Mouse (Mus musculus) heart, embryonic 14.5 days (tissue): ENCODE results near the gene Ltf. TPM values are rescaled to one million over a fixed set of nuclear protein-coding genes. Genes with fewer than 3 reads are reported as not detected.

Experiments
- ATAC-seq: fragments of 200-750 bp; cut with Nextera tagmentation; 2 replicates; pipeline ENCODE4 v1.8.0; 2017; ENCODE audit warnings: low read depth, moderate TSS enrichment; ENCODE audit not compliant: insufficient number of reproducible peaks, insufficient read depth, low FRiP score
- H3K27ac ChIP-seq, 2 experiments: fragments of 200-500 bp in 1 of 2; fragments of 300-500 bp in 1 of 2; sonication (generic) in 1 of 2; replicated peaks in 1 of 2; 2 replicates each; pipeline ENCODE4 v1.5.1; 2012 to 2014; ENCODE audit warnings: low read depth in 2 of 2, low read length in 2 of 2, control low read depth in 1 of 2, mild to moderate bottlenecking in 1 of 2, mixed read lengths in 1 of 2; ENCODE audit not compliant: control insufficient read depth in 1 of 2, insufficient read depth in 1 of 2
- H3K27me3 ChIP-seq: fragments of 300-500 bp; sonication (generic); 2 replicates; pipeline ENCODE4 v1.6.1; 2014; ENCODE audit warnings: mild to moderate bottlenecking, low read length, control low read depth; ENCODE audit not compliant: control insufficient read depth, insufficient read depth
- H3K36me3 ChIP-seq: fragments of 300-500 bp; sonication (generic); 2 replicates; pipeline ENCODE4 v1.6.1; 2014; ENCODE audit warnings: mild to moderate bottlenecking, control low read depth, low read length, mixed read lengths; ENCODE audit not compliant: control insufficient read depth, insufficient read depth
- H3K4me1 ChIP-seq, 2 experiments: fragments of 200-500 bp in 1 of 2; fragments of 300-500 bp in 1 of 2; sonication (generic) in 1 of 2; 2 replicates each; pipeline ENCODE4 v1.6.1; 2012 to 2014; ENCODE audit warnings: low read length in 2 of 2, control low read depth in 1 of 2, mixed read lengths in 1 of 2; ENCODE audit not compliant: control insufficient read depth in 2 of 2, insufficient read depth in 2 of 2
- H3K4me2 ChIP-seq: fragments of 300-500 bp; sonication (generic); 2 replicates; pipeline ENCODE4 v1.6.1; 2014; ENCODE audit warnings: mild to moderate bottlenecking, low read length
- H3K4me3 ChIP-seq, 2 experiments: fragments of 200-500 bp in 1 of 2; fragments of 300-500 bp in 1 of 2; sonication (generic) in 1 of 2; 2 replicates each; pipeline ENCODE4 v1.5.1; 2012 to 2014; ENCODE audit warnings: low read length in 2 of 2, mild to moderate bottlenecking in 2 of 2, control low read depth in 1 of 2, low read depth in 1 of 2, moderate library complexity in 1 of 2; ENCODE audit not compliant: control insufficient read depth in 1 of 2, insufficient read depth in 1 of 2
- H3K9ac ChIP-seq: fragments of 300-500 bp; sonication (generic); 2 replicates; pipeline ENCODE4 v1.6.1; 2014; ENCODE audit warnings: mild to moderate bottlenecking, low read length
- H3K9me3 ChIP-seq: fragments of 300-500 bp; sonication (generic); 2 replicates; pipeline ENCODE4 v1.6.1; 2016; ENCODE audit warnings: low read length, control low read depth; ENCODE audit not compliant: control insufficient read depth
- WGBS: fragments of 180-500 bp; shearing (Covaris S2); extraction: QIAGEN DNeasy Blood & Tissue Kit; methylation state at CpG from one replicate; pipeline ENCODE4 v1.1.7; 2014; 5-methylcytosine and 5-hydroxymethylcytosine counted together
- polyA plus RNA-seq: library from polyadenylated mRNA; unstranded; fragments of >200 nt; fragmentation: Nextera tagmentation; extraction: Ambion mirVana; gene quantifications from 2 replicates; pipeline ENCODE4 v1.2.1, GENCODE M21; 2014

Gene Ltf
- polyA plus RNA-seq, 1 experiment from 2014 or later = 1.6 TPM

DNA sequence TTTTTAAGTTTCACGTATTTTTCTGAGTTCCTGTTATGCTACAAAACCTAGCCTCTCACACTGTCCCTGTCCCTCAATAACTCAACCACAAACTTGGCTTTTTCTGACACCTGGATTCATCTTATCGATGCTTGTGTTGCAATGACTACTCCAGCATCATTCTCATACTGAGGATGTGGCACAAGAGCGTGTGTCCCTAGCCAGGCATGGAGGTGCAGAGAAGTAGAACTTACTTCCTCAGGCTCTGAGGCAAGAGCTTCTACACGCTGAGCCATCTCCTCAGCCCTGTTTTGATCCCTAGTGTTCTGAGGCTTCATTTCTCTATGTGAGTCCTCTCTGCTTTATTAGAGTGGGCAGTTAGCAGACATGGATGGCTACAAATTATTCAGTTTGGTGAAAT, 14.6 kb downstream of the Ltf start:
- Histone ChIP-seq H3K9me3 (no peaks in the 10 kb centered on the region), H3K4me3 (no peak overlapping the region), H3K4me2 (no peak overlapping the region), H3K27me3 (no peaks in the 10 kb centered on the region), H3K27ac (no peak overlapping the region), H3K4me1 (no peaks in the 10 kb centered on the region), H3K9ac (no peak overlapping the region), H3K36me3 (no peaks in the 10 kb centered on the region)
- WGBS = 84% methylated on average over 4 of the region's 4 CpGs
- ATAC-seq = no peak

DNA sequence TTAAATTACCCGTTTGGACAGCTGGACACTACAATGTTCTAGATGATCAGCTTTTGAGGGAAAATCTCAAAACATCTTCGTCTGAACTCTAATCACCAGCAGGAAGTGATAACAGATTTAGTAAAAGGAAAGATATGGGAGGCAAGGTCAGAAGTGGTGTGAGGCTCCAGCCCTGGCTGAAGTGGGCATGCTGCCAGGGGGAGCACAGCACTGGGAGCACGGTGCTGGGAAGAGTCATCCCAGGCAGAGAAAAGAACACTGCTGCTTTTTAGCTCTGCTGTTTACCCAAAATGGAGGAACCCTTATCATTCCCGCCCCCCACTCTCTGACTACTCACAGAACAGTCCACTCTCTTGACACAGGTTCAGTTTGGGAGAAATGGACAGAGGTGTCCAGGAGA, 20.9 kb downstream of the Ltf start:
- Histone ChIP-seq H3K27ac (no peak overlapping the region), H3K4me1 (no peaks in the 10 kb centered on the region), H3K36me3 (no peaks in the 10 kb centered on the region), H3K27me3 (no peaks in the 10 kb centered on the region), H3K4me3 (no peak overlapping the region), H3K9ac (no peak overlapping the region), H3K9me3 (no peaks in the 10 kb centered on the region), H3K4me2 (no peak overlapping the region)
- ATAC-seq = no peak
- 43% methylated on average over 4 of the region's 4 CpGs for WGBS

DNA sequence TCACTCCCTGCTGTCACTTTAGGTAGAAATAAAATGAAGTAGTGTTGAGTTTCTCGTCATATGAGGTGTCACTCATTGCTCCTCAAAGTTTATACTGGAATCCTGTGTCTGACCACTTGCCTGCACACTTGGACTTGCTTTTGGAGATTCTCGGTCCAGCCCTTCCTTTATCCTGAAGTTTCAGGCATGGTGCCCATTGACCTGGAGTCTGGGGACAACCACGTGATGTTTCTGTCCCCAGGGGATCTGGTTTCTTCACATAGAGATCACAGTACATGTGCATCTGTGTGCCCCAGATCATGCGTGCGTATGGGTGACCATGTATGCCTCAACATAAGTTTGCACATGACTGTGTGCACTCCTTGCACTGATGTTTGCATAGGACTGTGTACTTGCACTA, 23.2 kb downstream of the Ltf start:
- Histone ChIP-seq H3K36me3 (no peaks in the 10 kb centered on the region), H3K9ac (no peak overlapping the region), H3K4me3 (no peak overlapping the region), H3K27ac (no peak overlapping the region), H3K9me3 (no peaks in the 10 kb centered on the region), H3K27me3 (no peaks in the 10 kb centered on the region), H3K4me1 (no peaks in the 10 kb centered on the region), H3K4me2 (no peak overlapping the region)
- no peak for ATAC-seq
- 84% methylated on average over 5 of the region's 5 CpGs for WGBS

DNA sequence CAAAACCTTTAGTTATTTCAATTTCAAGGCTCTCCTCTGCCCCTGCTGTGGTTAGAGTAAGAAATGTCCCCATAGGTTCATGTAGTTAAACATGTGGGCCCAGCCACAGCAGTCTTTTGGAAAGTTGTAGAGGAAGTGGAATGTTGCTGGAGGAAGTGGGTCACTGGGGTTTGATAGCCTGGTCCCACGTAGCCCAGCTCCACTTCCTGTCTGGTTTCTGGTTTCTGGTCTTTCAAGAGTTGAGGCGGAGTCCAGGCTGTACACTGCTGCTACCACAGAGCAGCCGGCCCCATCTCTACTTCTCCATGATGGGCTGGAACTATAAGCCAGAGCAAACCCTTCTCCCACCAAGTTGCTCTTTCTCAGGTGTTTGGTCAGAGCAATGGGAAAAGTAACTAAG, 27.2 kb downstream of the Ltf start:
- Histone ChIP-seq H3K27ac (no peak overlapping the region), H3K9me3 (no peaks in the 10 kb centered on the region), H3K9ac (no peak overlapping the region), H3K4me1 (peaks cover 0 to 3% of the 10 kb centered on the region in 2 experiments), H3K4me3 (no peak overlapping the region), H3K4me2 (no peak overlapping the region), H3K36me3 (no peaks in the 10 kb centered on the region), H3K27me3 (no peaks in the 10 kb centered on the region)
- 69% methylated on average over 3 of the region's 3 CpGs for WGBS
- no peak for ATAC-seq

DNA sequence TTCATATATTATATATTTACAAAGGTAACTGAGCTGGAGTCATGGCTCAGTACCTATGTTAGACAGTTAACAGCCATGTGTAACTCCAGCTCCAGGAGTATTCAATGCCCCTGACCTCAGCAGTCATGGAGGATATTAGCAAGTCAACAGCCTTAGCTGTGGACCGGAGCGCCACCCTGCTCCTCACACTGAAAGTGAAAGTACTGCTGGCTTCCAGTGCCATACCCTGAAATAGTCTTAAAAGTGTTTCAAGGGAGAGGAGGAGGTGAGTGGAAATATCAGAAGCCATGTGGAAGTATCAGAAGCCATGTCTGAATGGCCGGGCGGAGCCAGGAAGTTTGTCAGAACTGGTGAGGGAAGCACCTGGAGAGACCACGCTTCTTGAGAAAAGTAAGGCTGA, 28.2 kb downstream of the Ltf start:
- no peak for ATAC-seq
- Histone ChIP-seq H3K4me1 (peaks cover 0 to 6% of the 10 kb centered on the region in 2 experiments), H3K36me3 (no peaks in the 10 kb centered on the region), H3K4me2 (no peak overlapping the region), H3K9ac (no peak overlapping the region), H3K4me3 (no peak overlapping the region), H3K27ac (no peak overlapping the region), H3K9me3 (no peaks in the 10 kb centered on the region), H3K27me3 (no peaks in the 10 kb centered on the region)
- WGBS = 91% methylated on average over 5 of the region's 5 CpGs

DNA sequence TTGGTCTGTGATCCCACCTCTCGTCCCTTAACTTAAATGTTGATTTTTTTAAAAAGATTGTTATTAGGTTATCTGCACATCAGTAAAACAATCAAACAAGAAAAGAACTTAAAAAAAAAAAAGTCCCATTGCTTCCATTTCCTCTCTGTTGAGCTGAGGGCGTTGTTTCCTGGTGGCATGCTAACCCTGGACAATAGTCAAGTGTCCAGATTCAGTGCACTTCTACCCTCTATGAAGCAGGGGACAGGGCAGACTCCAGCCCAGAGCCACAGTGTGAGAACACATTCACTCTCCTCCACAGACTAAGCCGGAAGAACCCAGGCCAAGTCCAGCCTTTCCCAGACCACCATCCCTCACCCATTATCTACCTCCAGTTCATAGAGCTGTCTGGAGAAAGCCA, 29.4 kb downstream of the Ltf start:
- peaks cover 0 to 6% of the 10 kb centered on the region in 2 experiments for H3K4me1 ChIP-seq
- no peaks in the 10 kb centered on the region for H3K36me3 ChIP-seq
- no peak overlapping the region for H3K9ac ChIP-seq
- WGBS = 72% methylated on average over 3 of the region's 3 CpGs
- H3K4me2 ChIP-seq = no peak overlapping the region
- H3K27me3 ChIP-seq = no peaks in the 10 kb centered on the region
- ATAC-seq = no peak
- H3K4me3 ChIP-seq = no peak overlapping the region
- no peaks in the 10 kb centered on the region for H3K9me3 ChIP-seq
- no peak overlapping the region for H3K27ac ChIP-seq

DNA sequence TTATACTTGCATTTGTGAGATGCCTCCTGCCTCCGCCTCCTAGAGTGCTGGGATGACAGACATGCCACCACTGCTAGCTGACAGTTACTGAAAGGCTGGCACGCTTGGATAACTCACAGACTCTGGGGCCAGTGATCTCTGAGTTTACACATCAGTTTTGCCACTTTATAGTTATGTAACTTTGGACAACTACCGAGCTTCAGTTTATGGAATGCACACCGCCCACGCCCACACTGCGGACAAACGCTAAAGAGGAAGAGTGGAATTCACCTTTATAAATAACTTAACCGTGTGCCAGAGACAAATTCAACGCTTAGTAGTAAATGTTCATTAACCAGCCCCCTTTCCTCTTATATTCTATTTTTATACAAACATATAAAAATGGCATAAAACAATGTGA, 35.9 kb downstream of the Ltf start:
- 56% methylated on average over 9 of the region's 9 CpGs for whole genome bisulfite sequencing
- Histone ChIP-seq H3K4me1 (peaks cover 18 to 29% of the 10 kb centered on the region in 2 experiments), H3K27me3 (no peaks in the 10 kb centered on the region), H3K27ac (no peak overlapping the region), H3K4me2 (peak overlapping the region; percentile 83), H3K4me3 (no peak overlapping the region), H3K9me3 (no peaks in the 10 kb centered on the region), H3K36me3 (no peaks in the 10 kb centered on the region), H3K9ac (no peak overlapping the region)
- no peak for ATAC-seq

DNA sequence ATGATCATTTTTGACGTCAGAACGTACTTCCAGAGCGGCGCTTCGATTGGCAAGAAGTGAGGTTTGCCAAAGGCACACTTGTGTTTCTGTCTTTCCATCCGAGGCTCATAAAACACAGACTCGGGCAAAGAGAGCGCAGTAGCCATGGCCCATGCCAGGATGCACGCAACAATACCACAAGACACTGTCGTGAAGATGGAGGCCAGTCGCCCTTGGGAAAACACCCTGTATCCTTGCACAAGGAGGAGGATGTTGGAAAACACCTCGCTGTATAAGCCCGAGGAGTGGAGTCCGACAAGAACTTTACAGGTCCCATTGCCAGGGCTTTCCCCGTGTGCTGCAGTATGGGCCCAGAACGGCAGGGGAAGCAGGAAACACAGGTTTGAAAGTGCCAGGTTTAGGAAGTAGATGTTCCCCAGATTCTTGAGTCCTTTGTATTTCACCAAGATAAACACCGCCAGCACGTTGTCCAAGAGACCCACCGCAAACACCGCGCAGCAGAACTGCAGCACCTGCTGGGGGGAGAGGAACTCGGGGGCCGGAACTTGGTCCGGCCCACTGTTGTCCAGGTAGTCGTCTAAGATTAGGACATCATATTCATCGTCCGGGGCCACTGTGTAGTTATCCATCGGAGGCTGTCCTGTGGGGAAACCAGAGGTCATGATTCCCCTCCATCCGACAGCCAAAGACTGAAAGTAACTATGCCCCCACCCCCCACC, 36.9 kb downstream of the Ltf start:
- H3K9me3 ChIP-seq = no peaks in the 10 kb centered on the region
- peaks cover 18 to 29% of the 10 kb centered on the region in 2 experiments for H3K4me1 ChIP-seq
- 49% methylated on average over 29 of the region's 29 CpGs for WGBS
- no peaks in the 10 kb centered on the region for H3K36me3 ChIP-seq
- peak overlapping the region; percentile 58 to 70 for H3K4me3 ChIP-seq
- peak overlapping the region; percentile 75 for H3K9ac ChIP-seq
- ATAC-seq = no peak
- H3K4me2 ChIP-seq = peak overlapping the region; percentile 83
- no peaks in the 10 kb centered on the region for H3K27me3 ChIP-seq
- peak overlapping the region; percentile 47 to 50; a peak in 2 of 4 replicates for H3K27ac ChIP-seq
